Comparison of ENCODE assay signal across 15 mouse cellular contexts in the genomic region with DNA sequence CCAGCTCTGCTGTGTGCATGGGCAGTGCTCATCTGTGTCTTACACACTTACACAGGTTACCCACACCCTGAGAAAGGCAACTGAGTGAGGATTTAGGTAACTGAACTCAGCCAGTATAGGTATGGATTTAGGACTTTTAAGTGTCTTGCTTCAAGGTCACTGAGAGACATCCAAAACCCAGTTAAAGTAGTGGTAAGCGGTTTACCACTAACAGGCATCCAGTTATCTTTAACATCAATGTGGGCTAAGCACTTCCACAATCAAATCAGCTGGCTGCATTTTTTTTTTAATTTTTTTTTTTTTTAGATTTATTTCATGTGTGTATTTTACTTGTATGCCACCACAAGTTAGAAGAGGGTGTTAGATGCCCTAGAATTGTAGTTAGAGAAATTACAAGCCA. TPM values are rescaled to one million over a fixed set of nuclear protein-coding genes. Genes with fewer than 3 reads are reported as not detected.
"Had no signal": no experiment of that assay in that cellular context is flagged by ENCODE, and none has a peak within 500 bp of the region (broad histone marks: within the 10 kb centered on the region; RNA-seq: fewer than 3 reads in every experiment).

No protein-coding gene starts in this region.

- ATAC-seq: midbrain, embryonic 15.5 days had no signal

- H3K4me2 ChIP-seq: lung, embryonic 15.5 days; midbrain, embryonic 12.5 days; midbrain, embryonic 15.5 days; neural tube, embryonic 12.5 days; stomach, embryonic 15.5 days had no signal

- H3K9me3 ChIP-seq: lung, embryonic 15.5 days; midbrain, embryonic 12.5 days; midbrain, embryonic 15.5 days; neural tube, embryonic 12.5 days; stomach, embryonic 15.5 days had no signal

- H3K27ac ChIP-seq: kidney, postnatal 0 days; left cerebral cortex, adult 2 months; liver, embryonic 14.5 days; midbrain, embryonic 12.5 days; midbrain, embryonic 15.5 days; neural tube, embryonic 12.5 days; stomach, embryonic 15.5 days had no signal

- H3K9ac ChIP-seq: liver, embryonic 14.5 days; lung, embryonic 15.5 days; midbrain, embryonic 12.5 days; midbrain, embryonic 15.5 days; neural tube, embryonic 12.5 days; stomach, embryonic 15.5 days had no signal

- H3K27me3 ChIP-seq: lung, embryonic 15.5 days; midbrain, embryonic 12.5 days; midbrain, embryonic 15.5 days; neural tube, embryonic 12.5 days; stomach, embryonic 15.5 days had no signal

- H3K36me3 ChIP-seq: midbrain, embryonic 15.5 days had no signal

- H3K4me1 ChIP-seq: neural tube, embryonic 12.5 days had no signal

- H3K4me3 ChIP-seq: left cerebral cortex, adult 2 months; lung, embryonic 15.5 days; midbrain, embryonic 12.5 days; midbrain, embryonic 15.5 days; neural tube, embryonic 12.5 days; stomach, embryonic 15.5 days had no signal

- DNase-seq: kidney, adult 2 months; layer of hippocampus, postnatal 36 days; lung, adult 18-20 months; retina, postnatal 1 day; right cerebral cortex, postnatal 25 days; thymus, postnatal 25 days had no signal

RNA-seq across cellular contexts. Expression of a gene that starts 30.7 kb away (rescaled TPM):
- total RNA-seq: left cerebral cortex, postnatal 10 days had no signal
